Mouse (Mus musculus) brain, embryonic 18.5 days (tissue): ENCODE results near the gene Zmpste24.
A peak's percentile ranks its signal among the peaks of the same experiment; 100 is the strongest.
"Not testable (repeated sequence)": the region's sequence is repeated elsewhere in the genome, so short reads cannot be mapped to it uniquely, and the experiment has no call there.

Experiments
- DNase-seq: peaks from one replicate; pipeline ENCODE4 v3.0.0-alpha.2; 2012; ENCODE audit warnings: low read depth, low spot score

Zmpste24 gene

GRCm38 (mm10) chr4:121097650-121098378, at the start of gene Zmpste24:
TSS of gene Zmpste24 (minus strand) at chr4:121098241.
- DNase-seq = peak; percentile 87

DNA sequence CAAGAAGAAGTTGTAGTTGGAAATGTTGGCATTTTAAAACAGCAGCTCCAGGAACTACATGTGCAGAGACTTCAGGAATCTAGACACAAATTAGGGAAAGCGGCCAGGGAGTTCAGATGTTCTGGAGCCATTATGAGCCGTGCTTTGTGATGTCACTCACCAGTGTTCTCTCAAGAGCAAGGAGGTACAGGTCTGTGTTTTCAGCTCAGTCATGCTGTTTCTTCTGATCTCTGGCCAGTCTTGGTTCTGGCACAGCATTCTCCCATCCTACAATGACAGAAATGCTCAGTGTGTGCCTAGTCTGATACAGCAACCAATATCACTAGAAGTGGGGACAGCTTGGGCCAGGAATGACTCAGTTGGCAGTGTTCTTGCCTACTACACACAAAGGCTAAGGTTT, 11.1 kb upstream of the Zmpste24 start, which contains the start of gene Tmco2:
Gene Tmco2, minus strand, starts transcription at position 101 of the 400 bp plus-strand sequence.
- no peak for DNase-seq

DNA sequence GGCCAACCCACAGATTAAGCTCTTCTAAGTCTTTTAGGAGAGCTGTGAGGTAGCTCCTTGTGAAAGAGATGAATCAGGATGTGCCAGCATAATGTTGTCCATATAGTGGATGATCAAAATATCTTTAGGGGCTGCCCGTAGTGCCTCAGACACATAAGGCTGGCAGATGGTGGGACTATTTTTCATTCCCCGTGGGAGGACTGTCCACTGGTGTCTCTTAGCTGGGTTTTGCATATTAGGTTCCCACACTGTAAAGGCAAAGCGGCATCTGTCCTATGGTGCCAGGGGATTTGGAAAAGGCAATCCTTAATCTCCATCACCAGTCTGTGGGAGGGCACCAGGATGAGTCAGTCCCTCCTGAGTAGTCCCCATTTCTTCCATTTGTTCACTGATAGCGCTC, 5.3 kb upstream of the Zmpste24 start:
- DNase-seq = no peak

- DNase-seq = no peak
These were observed 7.8 kb downstream of the Zmpste24 start for GRCm38 (mm10) chr4:121090211-121090610.

GRCm38 (mm10) chr4:121088696-121089095, 9.3 kb downstream of the Zmpste24 start:
- no peak for DNase-seq

- no peak for DNase-seq
These were observed 13.5 kb downstream of the Zmpste24 start for GRCm38 (mm10) chr4:121084506-121084905.

DNA sequence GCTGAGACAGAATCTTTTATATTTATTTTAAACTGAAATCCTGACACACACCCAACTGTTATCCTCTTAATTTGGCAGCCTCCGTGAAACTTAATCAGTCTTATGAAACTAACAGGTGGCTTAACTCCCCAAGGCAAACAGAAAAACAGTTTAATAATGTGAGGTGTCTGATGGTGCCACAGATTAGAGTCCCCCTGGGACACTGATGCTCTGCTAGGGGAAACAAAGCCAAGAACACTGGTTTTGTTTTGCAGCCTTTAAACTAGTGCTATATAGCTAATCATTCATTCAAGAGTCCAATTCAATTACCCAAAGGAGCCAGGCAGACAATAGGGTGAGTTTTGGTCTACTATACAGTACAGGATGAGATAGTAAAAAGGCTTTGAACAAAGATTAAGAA, 17.6 kb downstream of the Zmpste24 start:
- DNase-seq = no peak

DNA sequence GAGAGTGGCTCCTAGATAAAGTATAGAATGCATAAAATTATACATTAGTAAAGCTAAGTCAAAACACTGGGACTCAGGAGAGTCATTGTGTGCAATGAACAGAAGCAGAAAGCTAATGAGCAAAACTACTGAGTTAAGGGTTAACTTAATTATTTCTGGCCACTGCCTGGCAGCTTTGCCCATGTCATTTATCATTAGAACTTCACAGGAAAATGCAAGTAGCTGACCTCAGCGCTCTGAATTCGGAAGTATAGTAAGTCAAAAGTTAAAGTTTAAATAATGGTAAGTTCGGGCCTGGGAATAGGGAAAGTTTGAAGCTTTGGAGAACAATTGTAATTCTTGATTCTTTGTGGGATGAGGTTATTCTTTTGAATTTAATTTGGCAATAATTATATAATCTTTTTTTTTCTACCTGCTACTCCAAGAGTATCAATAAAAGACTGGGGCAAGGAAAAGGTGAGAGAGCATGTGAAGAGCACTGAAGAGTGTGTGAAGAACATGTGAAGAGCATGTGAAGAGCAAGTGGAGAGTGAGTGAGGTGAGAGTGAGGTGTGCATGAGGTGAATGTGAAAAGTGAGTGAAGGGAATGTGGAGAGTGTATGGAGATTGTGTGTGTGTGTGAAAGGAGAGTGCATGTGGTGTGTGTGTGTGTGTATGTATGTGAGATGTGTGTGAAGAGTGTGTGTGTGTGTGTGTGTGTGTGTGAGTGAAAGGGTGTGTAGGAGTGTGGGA, 20.0 kb downstream of the Zmpste24 start:
- DNase-seq = no peak

DNA sequence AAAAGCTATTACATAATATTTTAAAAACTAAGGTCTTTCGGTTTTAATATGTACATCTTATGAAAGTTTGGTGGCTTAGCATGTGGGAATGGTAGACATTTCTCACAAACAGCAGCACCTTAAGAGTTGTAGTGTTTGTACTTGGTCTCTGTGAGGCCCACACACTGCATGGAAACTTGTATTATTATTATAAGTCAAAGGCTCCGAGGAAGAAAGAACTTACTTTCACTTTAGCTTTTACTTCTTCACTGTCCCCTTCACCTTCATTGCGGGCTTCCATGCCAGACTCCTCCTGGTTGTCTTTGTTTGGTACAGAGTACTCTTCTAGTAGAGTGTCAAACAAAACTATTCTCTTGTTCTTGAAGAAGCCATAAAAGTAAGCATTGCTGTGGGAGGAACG, 23.8 kb downstream of the Zmpste24 start:
- DNase-seq = no peak

DNA sequence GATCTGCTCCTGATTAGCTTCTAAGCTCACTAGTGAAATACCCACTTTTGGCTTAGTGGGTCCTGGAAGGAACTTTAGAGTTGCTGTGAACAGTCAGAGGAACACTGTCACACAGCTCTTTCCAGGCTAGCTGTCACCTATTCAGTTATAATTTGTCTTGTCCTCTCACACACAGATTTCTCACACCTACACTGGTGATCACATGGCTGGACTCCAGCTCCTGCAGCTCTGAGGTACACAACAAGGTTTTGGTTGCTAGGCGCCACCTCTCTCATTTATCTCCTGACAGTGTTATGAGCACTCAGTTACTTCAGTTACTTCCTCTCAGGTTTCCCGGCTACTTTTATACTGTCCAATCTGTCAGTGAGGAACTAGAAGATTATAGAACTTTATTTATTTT, 32.7 kb downstream of the Zmpste24 start:
- DNase-seq = no peak

- not testable (repeated sequence) for DNase-seq
These were observed 38.8 kb downstream of the Zmpste24 start for GRCm38 (mm10) chr4:121059218-121059617.

GRCm38 (mm10) chr4:121057032-121057431, 41.0 kb downstream of the Zmpste24 start:
- no peak for DNase-seq

DNA sequence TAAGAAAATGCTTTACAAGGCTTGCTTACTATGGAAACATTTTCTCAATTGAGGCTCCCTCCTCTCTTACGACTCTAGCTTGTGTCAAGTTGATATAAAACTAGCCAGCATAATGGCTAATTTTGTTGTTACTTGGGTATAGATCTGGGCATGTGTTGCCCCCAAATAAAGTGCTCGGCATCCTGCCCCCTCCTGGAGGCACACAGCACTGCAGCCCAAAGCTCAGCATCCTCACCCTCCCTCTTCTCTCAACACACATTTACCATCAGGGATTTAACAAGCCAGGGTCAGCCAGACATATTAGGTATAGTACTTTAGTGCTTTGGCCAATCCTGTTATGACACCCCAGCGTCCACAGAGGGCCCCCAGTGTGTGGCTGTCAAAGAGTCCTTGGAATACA, 41.7 kb downstream of the Zmpste24 start:
- no peak for DNase-seq

GRCm38 (mm10) chr4:121052454-121053323, 45.4 kb downstream of the Zmpste24 start:
- peak; percentile 30 for DNase-seq

- DNase-seq = no peak
These were observed 46.2 kb downstream of the Zmpste24 start for GRCm38 (mm10) chr4:121051863-121052262.

- DNase-seq = no peak
These were observed 55.1 kb downstream of the Zmpste24 start for GRCm38 (mm10) chr4:121042946-121043345.

DNA sequence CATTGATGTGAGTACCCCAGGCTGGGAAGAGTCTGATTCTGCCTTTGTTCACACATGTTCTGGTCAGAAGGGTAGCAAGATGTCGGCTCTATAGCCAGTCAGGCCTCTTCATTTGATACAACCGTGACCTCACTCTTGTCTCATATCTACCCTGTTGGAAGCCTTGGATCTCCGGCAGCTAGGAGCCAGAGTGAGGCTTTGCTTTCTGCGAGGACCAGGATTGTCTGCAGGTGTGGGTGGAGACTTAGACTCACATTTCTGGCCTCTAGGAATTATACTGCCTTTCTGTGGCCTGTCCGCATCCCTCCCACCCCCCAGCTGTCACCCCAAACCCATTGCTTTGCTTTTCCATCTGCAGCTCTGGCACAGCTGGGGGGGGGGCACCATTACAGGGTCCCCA, 55.6 kb downstream of the Zmpste24 start:
- DNase-seq = no peak

DNA sequence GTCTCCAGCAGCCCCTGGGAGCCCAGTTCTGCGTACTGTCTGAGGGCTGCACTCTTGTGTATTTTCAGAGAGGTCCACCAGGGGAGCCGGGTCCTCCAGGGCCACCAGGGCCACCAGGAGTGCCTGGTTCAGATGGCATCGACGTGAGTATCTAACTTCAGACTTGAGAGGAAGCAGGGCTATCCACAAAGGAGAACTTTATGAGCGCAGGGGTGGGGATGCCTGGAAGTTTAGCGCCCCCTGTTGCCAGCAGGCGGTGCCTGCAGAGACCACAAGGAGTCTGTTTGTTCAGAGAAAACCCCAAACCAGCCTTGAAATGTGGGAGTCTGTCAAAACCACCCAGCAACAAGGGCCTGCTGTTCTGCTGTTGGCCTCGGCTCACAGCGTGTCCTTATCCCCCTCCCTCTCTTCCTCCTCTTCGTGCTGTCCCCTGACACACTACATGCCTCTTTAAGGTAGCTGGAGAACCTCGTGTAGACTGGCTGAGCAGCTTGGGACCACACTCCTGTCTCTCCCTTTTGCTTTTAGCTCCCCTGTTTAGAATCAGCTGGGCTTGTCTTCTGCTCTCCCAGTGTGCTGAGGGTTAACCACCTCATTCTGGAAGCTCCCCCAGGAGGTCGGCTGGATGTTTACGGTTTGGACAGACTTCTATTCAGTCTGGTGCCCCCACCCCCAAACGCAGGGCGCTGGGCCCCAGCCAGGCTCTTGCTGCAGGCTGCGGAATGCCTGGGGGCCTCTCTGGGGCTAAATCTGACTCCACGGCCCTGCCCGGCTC, 57.0 kb downstream of the Zmpste24 start:
- DNase-seq = no peak

GRCm38 (mm10) chr4:121040323-121040722, 57.7 kb downstream of the Zmpste24 start:
- DNase-seq = no peak

- DNase-seq = no peak
These were observed 58.5 kb downstream of the Zmpste24 start, which contains the start of gene Col9a2 for GRCm38 (mm10) chr4:121039331-121040115. TSS of gene Col9a2 (plus strand) at chr4:121039385.
